Mouse (Mus musculus) MEL (cell line): ENCODE results near the gene Lgr5. TPM values are rescaled to one million over a fixed set of nuclear protein-coding genes. Genes with fewer than 3 reads are reported as not detected.

ENCODE experiments used
- DNase-seq: peaks from one replicate; pipeline ENCODE4 v3.0.0; 2011; ENCODE audit warnings: low read depth, low spot score
- H3K27ac ChIP-seq: 2 replicates; pipeline ENCODE4 v1.5.1; 2012; ENCODE audit warnings: low read depth, mild to moderate bottlenecking, control low read depth, low read length, moderate library complexity; ENCODE audit not compliant: control insufficient read depth
- H3K27me3 ChIP-seq, 2 experiments: fragments of 150-350 bp in 1 of 2; sonication (generic) in 1 of 2; 2 replicates each; pipeline ENCODE4 v1.6.1; 2012; ENCODE audit warnings: low read length in 2 of 2, mild to moderate bottlenecking in 2 of 2, improper control_type of control experiment in 1 of 2, moderate library complexity in 1 of 2; ENCODE audit not compliant: insufficient read depth in 2 of 2, control insufficient read depth in 1 of 2
- H3K36me3 ChIP-seq, 2 experiments: 2 replicates each; pipeline ENCODE4 v1.6.1; 2012 to 2014; ENCODE audit warnings: low read length in 2 of 2, improper control_type of control experiment in 1 of 2, inconsistent platforms in 1 of 2, mild to moderate bottlenecking in 1 of 2; ENCODE audit not compliant: insufficient read depth in 2 of 2, control insufficient read depth in 1 of 2
- H3K4me1 ChIP-seq, 2 experiments: fragments of 150-350 bp in 1 of 2; sonication (generic) in 1 of 2; 2 replicates each; pipeline ENCODE4 v1.6.1; 2012; ENCODE audit warnings: low read length in 2 of 2, improper control_type of control experiment in 1 of 2, mild to moderate bottlenecking in 1 of 2; ENCODE audit not compliant: insufficient read depth in 2 of 2, control insufficient read depth in 1 of 2
- H3K4me3 ChIP-seq, 2 experiments: fragments of 150-350 bp in 1 of 2; sonication (generic) in 1 of 2; 2 replicates each; pipeline ENCODE4 v1.5.1; 2012; ENCODE audit warnings: low read depth in 2 of 2, low read length in 2 of 2, mild to moderate bottlenecking in 2 of 2, moderate library complexity in 2 of 2, control low read depth in 1 of 2, improper control_type of control experiment in 1 of 2; ENCODE audit not compliant: control insufficient read depth in 1 of 2, insufficient read depth in 1 of 2
- H3K79me2 ChIP-seq: 2 replicates; pipeline ENCODE4 v1.6.1; 2012; ENCODE audit warnings: mild to moderate bottlenecking, low read length, moderate library complexity; ENCODE audit not compliant: control insufficient read depth, poor library complexity, insufficient read depth
- H3K9ac ChIP-seq: 2 replicates; pipeline ENCODE4 v1.6.1; 2012; ENCODE audit warnings: low read depth, mild to moderate bottlenecking, control low read depth, low read length, moderate library complexity; ENCODE audit not compliant: control insufficient read depth, poor library complexity, severe bottlenecking
- H3K9me3 ChIP-seq: fragments of 150-350 bp; sonication (generic); replicated peaks from 2 replicates; pipeline ENCODE4 v1.6.1; 2012; ENCODE audit warnings: mild to moderate bottlenecking, low read length, improper control_type of control experiment, moderate library complexity; ENCODE audit not compliant: insufficient read depth
- BHLHE40 ChIP-seq: IDR thresholded peaks from 2 replicates; pipeline ENCODE4 v1.6.1; 2012; ENCODE audit warnings: low read depth, mild to moderate bottlenecking, inconsistent platforms, low read length, improper control_type of control experiment, borderline replicate concordance
- CHD2 ChIP-seq: IDR thresholded peaks from 2 replicates; pipeline ENCODE4 v1.6.1; 2011; ENCODE audit warnings: low read length, improper control_type of control experiment
- E2F4 ChIP-seq: IDR thresholded peaks from 2 replicates; pipeline ENCODE4 v1.6.1; 2011; ENCODE audit warnings: low read depth, low read length, improper control_type of control experiment, borderline replicate concordance
- ELF1 ChIP-seq: IDR thresholded peaks from 2 replicates; pipeline ENCODE4 v1.6.1; 2014; ENCODE audit warnings: low read depth, mild to moderate bottlenecking, inconsistent platforms, low read length, improper control_type of control experiment, moderate library complexity
- EP300 ChIP-seq, 2 experiments: IDR thresholded peaks; 2 replicates each; pipeline ENCODE4 v1.6.1; 2011; ENCODE audit warnings: improper control_type of control experiment in 2 of 2, low read length in 2 of 2, low read depth in 1 of 2, mild to moderate bottlenecking in 1 of 2
- ETS1 ChIP-seq: IDR thresholded peaks from 2 replicates; pipeline ENCODE4 v1.6.1; 2012; ENCODE audit warnings: low read depth, mild to moderate bottlenecking, inconsistent platforms, low read length, improper control_type of control experiment, moderate library complexity
- HCFC1 ChIP-seq: IDR thresholded peaks from 2 replicates; pipeline ENCODE4 v1.6.1; 2012; ENCODE audit warnings: low read depth, mild to moderate bottlenecking, inconsistent platforms, low read length, improper control_type of control experiment, moderate library complexity
- JUND ChIP-seq: IDR thresholded peaks from 2 replicates; pipeline ENCODE4 v1.6.1; 2011; ENCODE audit warnings: low read depth, mild to moderate bottlenecking, improper control_type of control experiment, low read length
- MAFK ChIP-seq: IDR thresholded peaks from 2 replicates; pipeline ENCODE4 v1.6.1; 2011; ENCODE audit warnings: low read depth, mild to moderate bottlenecking, low read length, improper control_type of control experiment, borderline replicate concordance
- MAX ChIP-seq: IDR thresholded peaks from 2 replicates; pipeline ENCODE4 v1.6.1; 2011; ENCODE audit warnings: low read length, improper control_type of control experiment
- MAZ ChIP-seq: IDR thresholded peaks from 2 replicates; pipeline ENCODE4 v1.6.1; 2012; ENCODE audit warnings: low read depth, mild to moderate bottlenecking, inconsistent platforms, low read length, improper control_type of control experiment
- NRF1 ChIP-seq: IDR thresholded peaks from 2 replicates; pipeline ENCODE4 v1.6.1; 2014; ENCODE audit warnings: low read depth, mild to moderate bottlenecking, inconsistent platforms, low read length, improper control_type of control experiment, moderate library complexity; ENCODE audit not compliant: poor library complexity, insufficient read depth, severe bottlenecking
- RCOR1 ChIP-seq: IDR thresholded peaks from 2 replicates; pipeline ENCODE4 v1.6.1; 2012; ENCODE audit warnings: low read depth, mild to moderate bottlenecking, inconsistent platforms, low read length, improper control_type of control experiment
- SIN3A ChIP-seq: IDR thresholded peaks from 2 replicates; pipeline ENCODE4 v1.6.1; 2012; ENCODE audit warnings: low read length, improper control_type of control experiment, inconsistent platforms
- SMC3 ChIP-seq: IDR thresholded peaks from 2 replicates; pipeline ENCODE4 v1.6.1; 2011; ENCODE audit warnings: low read depth, low read length, improper control_type of control experiment
- TBP ChIP-seq: IDR thresholded peaks from 2 replicates; pipeline ENCODE4 v1.8.0; 2011; ENCODE audit warnings: low read depth, low read length, improper control_type of control experiment
- ZC3H11A ChIP-seq: IDR thresholded peaks from 2 replicates; pipeline ENCODE4 v1.6.1; 2012; ENCODE audit warnings: low read depth, mild to moderate bottlenecking, inconsistent platforms, low read length, improper control_type of control experiment
- ZKSCAN1 ChIP-seq: IDR thresholded peaks from 2 replicates; pipeline ENCODE4 v1.6.1; 2012; ENCODE audit warnings: low read depth, mild to moderate bottlenecking, inconsistent platforms, low read length, improper control_type of control experiment, moderate library complexity
- ZNF384 ChIP-seq: IDR thresholded peaks from 2 replicates; pipeline ENCODE4 v1.6.1; 2012; ENCODE audit warnings: low read depth, mild to moderate bottlenecking, inconsistent platforms, low read length, improper control_type of control experiment
- polyA plus RNA-seq, 2 experiments: library from polyadenylated mRNA; stranded (reverse) in 1 of 2; unstranded in 1 of 2; fragments of >175 nt in 1 of 2; fragments of >200 nt in 1 of 2; gene quantifications; 2 replicates each; pipeline versions ENCODE4 v1.2.1 to v1.2.4; 2012; ENCODE audit warnings: low replicate concordance in 2 of 2, low read depth in 1 of 2; ENCODE audit not compliant: insufficient read length in 2 of 2, insufficient read depth in 1 of 2, missing spikeins in 1 of 2
- total RNA-seq: library from RNA; depleted of rRNA; stranded (reverse); fragments of 300-350 nt; gene quantifications from 2 replicates; pipeline ENCODE4 v1.2.3, GENCODE M21; 2012

Lgr5 gene
- total and polyA plus RNA-seq, 3 experiments: not detected

DNA sequence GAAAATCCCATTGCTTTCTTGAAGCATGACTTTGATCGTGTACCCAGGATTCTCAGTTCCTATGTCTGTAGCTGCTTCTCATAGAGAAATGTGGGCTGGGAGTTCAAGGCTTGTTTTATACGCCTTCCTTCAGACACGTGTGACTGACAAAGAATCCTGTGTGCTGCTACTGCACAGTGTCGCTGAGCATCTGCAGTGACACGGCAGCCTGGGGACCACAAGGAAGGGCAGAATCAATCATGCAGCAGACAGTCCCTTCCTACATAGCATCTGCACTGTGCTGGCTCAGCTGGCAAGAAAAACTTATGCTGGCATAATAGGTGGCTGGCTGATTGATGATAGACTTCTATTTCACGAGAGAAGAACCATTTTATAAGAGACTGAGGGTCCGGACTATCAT lies 122.5 kb downstream of the Lgr5 start:
- Histone ChIP-seq H3K27me3 (no peaks in the 10 kb centered on the region), H3K9me3 (no peaks in the 10 kb centered on the region)
- no peak for TF ChIP-seq MAX
- no peak for TF ChIP-seq CHD2
- TF ChIP-seq SIN3A: no peak
- TF ChIP-seq BHLHE40: no peak
- no peak for TF ChIP-seq ZKSCAN1
- no peak for TF ChIP-seq ZC3H11A
- TF ChIP-seq MAZ: no peak
- TF ChIP-seq, all 39 proteins: peak for 0
- no peak for DNase-seq
- no peak overlapping the region for H3K9ac ChIP-seq
- no peaks in the 10 kb centered on the region for H3K79me2 ChIP-seq
- H3K4me3 ChIP-seq: no peak overlapping the region
- no peaks in the 10 kb centered on the region for H3K36me3 ChIP-seq
- H3K27ac ChIP-seq: no peak overlapping the region
- no peaks in the 10 kb centered on the region for H3K4me1 ChIP-seq

GRCm38 (mm10) chr10:115462646-115463045 lies 124.9 kb downstream of the Lgr5 start:
- Histone ChIP-seq H3K4me3 (no peak overlapping the region), H3K27ac (no peak overlapping the region), H3K79me2 (no peaks in the 10 kb centered on the region), H3K36me3 (no peaks in the 10 kb centered on the region), H3K9ac (no peak overlapping the region), H3K27me3 (no peaks in the 10 kb centered on the region), H3K9me3 (no peaks in the 10 kb centered on the region), H3K4me1 (no peaks in the 10 kb centered on the region)
- no peak for TF ChIP-seq ELF1
- TF ChIP-seq EP300 (IDR thresholded peaks at IDR 0.05; ENCODE audit: low read depth in 1 of 2, low read length in 2 of 2): no peak
- TF ChIP-seq MAFK: no peak
- no peak for TF ChIP-seq ETS1
- TF ChIP-seq E2F4: no peak
- no peak for TF ChIP-seq ZC3H11A
- no peak for TF ChIP-seq MAX
- no peak for DNase-seq

- Histone ChIP-seq H3K79me2 (no peaks in the 10 kb centered on the region), H3K27me3 (peaks cover 0 to 1% of the 10 kb centered on the region in 2 experiments; a peak in 2 of 4 replicates), H3K27ac (no peak overlapping the region), H3K9ac (no peak overlapping the region), H3K4me1 (no peaks in the 10 kb centered on the region), H3K36me3 (no peaks in the 10 kb centered on the region), H3K4me3 (no peak overlapping the region), H3K9me3 (no peaks in the 10 kb centered on the region)
- no peak for DNase-seq
- TF ChIP-seq BHLHE40: no peak
- no peak for TF ChIP-seq JUND
- no peak for TF ChIP-seq HCFC1
- no peak for TF ChIP-seq ZC3H11A
- no peak for TF ChIP-seq NRF1
- TF ChIP-seq RCOR1: no peak
- no peak for TF ChIP-seq ZNF384
- no peak for TF ChIP-seq ELF1
- no peak for TF ChIP-seq SIN3A
- no peak for TF ChIP-seq E2F4
- TF ChIP-seq SMC3: no peak
- no peak for TF ChIP-seq TBP
Measured at GRCm38 (mm10) chr10:115457368-115458021, 130.1 kb downstream of the Lgr5 start.
